Mouse (Mus musculus): Measurements from ENCODE around the gene Tle3. TPM values are rescaled to one million over a fixed set of nuclear protein-coding genes. Genes with fewer than 3 reads are reported as not detected.
A peak's percentile ranks its signal among the peaks of the same experiment; 100 is the strongest.

The Tle3 gene
- polyA plus RNA-seq, 1 experiment from 2014 or later = 48.7 TPM

- no peaks in the 10 kb centered on the region for H3K9me3 ChIP-seq (replicated peaks)
- H3K4me1 ChIP-seq = peaks cover 100% of the 10 kb centered on the region
- H3K27me3 ChIP-seq (ENCODE audit: low read depth, poor library complexity, severe bottlenecking) = peaks cover 27% of the 10 kb centered on the region; the same call in 1 of the 2 replicates
- WGBS = 84% methylated on average over 6 of the region's 6 CpGs
- H3K27ac ChIP-seq (replicated peaks) = no peak overlapping the region
- DNase-seq (ENCODE audit: low spot score) = no peak
- peaks cover 100% of the 10 kb centered on the region for H3K36me3 ChIP-seq
- no peak overlapping the region for H3K4me3 ChIP-seq
Observed at GRCm38 (mm10) chr9:61393161-61393560, 21.0 kb downstream of the Tle3 start.

- Histone ChIP-seq H3K36me3 (peaks cover 100% of the 10 kb centered on the region), H3K4me3 (no peak overlapping the region), H3K9me3 (replicated peaks) (no peaks in the 10 kb centered on the region), H3K4me1 (peaks cover 100% of the 10 kb centered on the region), H3K27me3 (ENCODE audit: low read depth, poor library complexity, severe bottlenecking) (peaks cover 34% of the 10 kb centered on the region; the same call in 1 of the 2 replicates), H3K27ac (replicated peaks) (no peak overlapping the region)
- DNase-seq (ENCODE audit: low spot score) = no peak
- 97% methylated on average over 5 of the region's 5 CpGs for WGBS
Observed at GRCm38 (mm10) chr9:61393847-61394246, 21.7 kb downstream of the Tle3 start.

GRCm38 (mm10) chr9:61395071-61395470 is 22.9 kb downstream of the Tle3 start:
- Histone ChIP-seq H3K4me3 (peak overlapping the region; percentile 4; the same call in 1 of the 2 replicates), H3K27ac (replicated peaks) (no peak overlapping the region), H3K4me1 (peaks cover 98% of the 10 kb centered on the region), H3K36me3 (peaks cover 100% of the 10 kb centered on the region), H3K27me3 (ENCODE audit: low read depth, poor library complexity, severe bottlenecking) (peaks cover 39% of the 10 kb centered on the region; the same call in 1 of the 2 replicates), H3K9me3 (replicated peaks) (no peaks in the 10 kb centered on the region)
- no peak for DNase-seq (ENCODE audit: low spot score)
- WGBS = 59% methylated on average over 3 of the region's 3 CpGs

GRCm38 (mm10) chr9:61396474-61396873 is 24.3 kb downstream of the Tle3 start:
- Histone ChIP-seq H3K9me3 (replicated peaks) (no peaks in the 10 kb centered on the region), H3K27ac (replicated peaks) (peak overlapping the region; percentile 69), H3K27me3 (ENCODE audit: low read depth, poor library complexity, severe bottlenecking) (peaks cover 39% of the 10 kb centered on the region; the same call in 1 of the 2 replicates), H3K4me1 (peaks cover 98% of the 10 kb centered on the region), H3K36me3 (peaks cover 100% of the 10 kb centered on the region), H3K4me3 (peak overlapping the region; percentile 20; the same call in 1 of the 2 replicates)
- WGBS = 14% methylated on average over 13 of the region's 13 CpGs
- DNase-seq (ENCODE audit: low spot score) = peak; percentile 64

GRCm38 (mm10) chr9:61397130-61397529 is 25.0 kb downstream of the Tle3 start:
- H3K9me3 ChIP-seq (replicated peaks) = no peaks in the 10 kb centered on the region
- no peak overlapping the region; the same call in 1 of the 2 replicates for H3K27ac ChIP-seq (replicated peaks)
- peaks cover 98% of the 10 kb centered on the region for H3K4me1 ChIP-seq
- peak overlapping the region; percentile 20; the same call in 1 of the 2 replicates for H3K4me3 ChIP-seq
- DNase-seq (ENCODE audit: low spot score) = no peak
- WGBS = 79% methylated on average over 4 of the region's 4 CpGs
- H3K27me3 ChIP-seq (ENCODE audit: low read depth, poor library complexity, severe bottlenecking) = peaks cover 39% of the 10 kb centered on the region; the same call in 1 of the 2 replicates
- peaks cover 100% of the 10 kb centered on the region for H3K36me3 ChIP-seq

- H3K9me3 ChIP-seq (replicated peaks) = no peaks in the 10 kb centered on the region
- H3K4me1 ChIP-seq = peaks cover 98% of the 10 kb centered on the region
- peaks cover 100% of the 10 kb centered on the region for H3K36me3 ChIP-seq
- WGBS = 94% methylated on average over 9 of the region's 9 CpGs
- no peak overlapping the region for H3K4me3 ChIP-seq
- DNase-seq (ENCODE audit: low spot score) = no peak
- H3K27ac ChIP-seq (replicated peaks) = no peak overlapping the region
- peaks cover 38% of the 10 kb centered on the region; the same call in 1 of the 2 replicates for H3K27me3 ChIP-seq (ENCODE audit: low read depth, poor library complexity, severe bottlenecking)
Observed at GRCm38 (mm10) chr9:61398160-61398559, 26.0 kb downstream of the Tle3 start.

GRCm38 (mm10) chr9:61400132-61400531 is 28.0 kb downstream of the Tle3 start:
- Histone ChIP-seq H3K36me3 (peaks cover 98% of the 10 kb centered on the region), H3K4me3 (no peak overlapping the region), H3K27ac (replicated peaks) (no peak overlapping the region), H3K4me1 (peaks cover 98% of the 10 kb centered on the region), H3K27me3 (ENCODE audit: low read depth, poor library complexity, severe bottlenecking) (peaks cover 18% of the 10 kb centered on the region; the same call in 1 of the 2 replicates), H3K9me3 (replicated peaks) (no peaks in the 10 kb centered on the region)
- 97% methylated on average over 7 of the region's 7 CpGs for WGBS
- DNase-seq (ENCODE audit: low spot score) = no peak

GRCm38 (mm10) chr9:61401664-61402063 is 29.5 kb downstream of the Tle3 start:
- no peak for DNase-seq (ENCODE audit: low spot score)
- peaks cover 98% of the 10 kb centered on the region for H3K36me3 ChIP-seq
- H3K4me1 ChIP-seq = peaks cover 98% of the 10 kb centered on the region
- H3K4me3 ChIP-seq = 0 out of 2 replicates have a peak overlapping the region, but pooled peaks have one; percentile 7
- H3K27ac ChIP-seq (replicated peaks) = peak overlapping the region; percentile 61
- 68% methylated on average over 9 of the region's 9 CpGs for WGBS
- H3K27me3 ChIP-seq (ENCODE audit: low read depth, poor library complexity, severe bottlenecking) = peaks cover 18% of the 10 kb centered on the region; the same call in 1 of the 2 replicates
- H3K9me3 ChIP-seq (replicated peaks) = no peaks in the 10 kb centered on the region

- WGBS = 94% methylated on average over 4 of the region's 4 CpGs
- H3K36me3 ChIP-seq = peaks cover 98% of the 10 kb centered on the region
Observed at GRCm38 (mm10) chr9:61402268-61402667, 30.1 kb downstream of the Tle3 start.

GRCm38 (mm10) chr9:61402716-61403115 is 30.6 kb downstream of the Tle3 start:
- WGBS = 39% methylated on average over 5 of the region's 5 CpGs
- H3K36me3 ChIP-seq = peaks cover 98% of the 10 kb centered on the region

More at GRCm38 (mm10) chr9:61402268-61402667, 30.1 kb downstream of the Tle3 start:
- no peak for DNase-seq (ENCODE audit: low spot score)
- Histone ChIP-seq H3K27me3 (ENCODE audit: low read depth, poor library complexity, severe bottlenecking) (peaks cover 18% of the 10 kb centered on the region; the same call in 1 of the 2 replicates), H3K4me1 (peaks cover 93% of the 10 kb centered on the region), H3K9me3 (replicated peaks) (no peaks in the 10 kb centered on the region), H3K4me3 (0 out of 2 replicates have a peak overlapping the region, but pooled peaks have one; percentile 7), H3K27ac (replicated peaks) (peak overlapping the region; percentile 61)

GRCm38 (mm10) chr9:61403866-61404614 is 31.9 kb downstream of the Tle3 start:
- H3K27ac ChIP-seq (replicated peaks) = peak overlapping the region; percentile 69
- H3K4me3 ChIP-seq = 0 out of 2 replicates have a peak overlapping the region, but pooled peaks have one; percentile 18
- H3K4me1 ChIP-seq = peaks cover 75% of the 10 kb centered on the region
- H3K27me3 ChIP-seq (ENCODE audit: low read depth, poor library complexity, severe bottlenecking) = peaks cover 3% of the 10 kb centered on the region; the same call in 1 of the 2 replicates
- H3K36me3 ChIP-seq = peaks cover 98% of the 10 kb centered on the region
- DNase-seq (ENCODE audit: low spot score) = peak; percentile 70
- no peaks in the 10 kb centered on the region for H3K9me3 ChIP-seq (replicated peaks)
- 46% methylated on average over 16 of the region's 16 CpGs for WGBS

More at GRCm38 (mm10) chr9:61402716-61403115, 30.6 kb downstream of the Tle3 start:
- peak; percentile 57 for DNase-seq (ENCODE audit: low spot score)
- Histone ChIP-seq H3K27me3 (ENCODE audit: low read depth, poor library complexity, severe bottlenecking) (peaks cover 16% of the 10 kb centered on the region; the same call in 1 of the 2 replicates), H3K4me1 (peaks cover 88% of the 10 kb centered on the region), H3K27ac (replicated peaks) (peak overlapping the region; percentile 61), H3K9me3 (replicated peaks) (no peaks in the 10 kb centered on the region), H3K4me3 (no peak overlapping the region)

- H3K27me3 ChIP-seq (ENCODE audit: low read depth, poor library complexity, severe bottlenecking) = no peaks in the 10 kb centered on the region; the same call in 1 of the 2 replicates
- peak overlapping the region; percentile 12; the same call in 1 of the 2 replicates for H3K4me3 ChIP-seq
- H3K4me1 ChIP-seq = peaks cover 70% of the 10 kb centered on the region
- H3K27ac ChIP-seq (replicated peaks) = peak overlapping the region; percentile 69
- H3K36me3 ChIP-seq = peaks cover 98% of the 10 kb centered on the region
- WGBS = 33% methylated on average over 3 of the region's 3 CpGs
- no peak for DNase-seq (ENCODE audit: low spot score)
- no peaks in the 10 kb centered on the region for H3K9me3 ChIP-seq (replicated peaks)
Observed at GRCm38 (mm10) chr9:61404615-61404980, 32.4 kb downstream of the Tle3 start.

Data from midbrain, embryonic 10.5 days (tissue).